Mouse (Mus musculus) myocyte (in vitro differentiated cells): ENCODE results near the gene Edar. TPM values are rescaled to one million over a fixed set of nuclear protein-coding genes. Genes with fewer than 3 reads are reported as not detected.

Source experiments
- H3K27me3 ChIP-seq: one replicate; pipeline ENCODE4 v1.6.1; 2011; ENCODE audit not compliant: control insufficient read depth, insufficient read depth, insufficient read length
- H3K36me3 ChIP-seq: one replicate; pipeline ENCODE4 v1.6.1; 2011; ENCODE audit not compliant: control insufficient read depth, insufficient read depth
- H3K4me2 ChIP-seq: one replicate; pipeline ENCODE4 v1.6.1; 2011; ENCODE audit warnings: low read depth, control low read depth
- H3K4me3 ChIP-seq: one replicate; pipeline ENCODE4 v1.5.1; 2011; ENCODE audit warnings: mild to moderate bottlenecking, control low read depth, moderate library complexity
- H3K79me2 ChIP-seq: one replicate; pipeline ENCODE4 v1.6.1; 2011; ENCODE audit not compliant: control insufficient read depth, insufficient read depth
- H3ac ChIP-seq: one replicate; pipeline ENCODE4 v1.6.1; 2011; ENCODE audit not compliant: control insufficient read depth, insufficient read length
- CEBPB ChIP-seq: IDR thresholded peaks from 2 replicates; pipeline ENCODE4 v1.6.1; 2011; ENCODE audit warnings: mild to moderate bottlenecking, moderate library complexity; ENCODE audit not compliant: poor library complexity, insufficient read depth, severe bottlenecking
- E2F4 ChIP-seq: IDR thresholded peaks from one replicate; pipeline ENCODE4 v1.6.1; 2011; ENCODE audit warnings: mild to moderate bottlenecking, control low read depth, moderate library complexity; ENCODE audit not compliant: insufficient read depth
- MAX ChIP-seq: IDR thresholded peaks from one replicate; pipeline ENCODE4 v1.6.1; 2011; ENCODE audit warnings: low read depth, mild to moderate bottlenecking, control low read depth
- MYOD1 ChIP-seq, 3 experiments: IDR thresholded peaks; one replicate each; pipeline ENCODE4 v1.6.1; 2011; ENCODE audit warnings: control low read depth in 2 of 3, low read depth in 2 of 3, mild to moderate bottlenecking in 2 of 3, moderate library complexity in 1 of 3; ENCODE audit not compliant: insufficient read length in 2 of 3, control insufficient read depth in 1 of 3
- MYOG ChIP-seq, 3 experiments: IDR thresholded peaks; one replicate each; pipeline ENCODE4 v1.6.1; 2011; ENCODE audit warnings: control low read depth in 2 of 3, low read depth in 2 of 3, mild to moderate bottlenecking in 2 of 3; ENCODE audit not compliant: insufficient read length in 2 of 3, control insufficient read depth in 1 of 3, insufficient read depth in 1 of 3
- POLR2A ChIP-seq: IDR thresholded peaks from one replicate; pipeline ENCODE4 v1.6.1; 2011; ENCODE audit warnings: low read depth, mild to moderate bottlenecking, control low read depth, moderate library complexity; ENCODE audit not compliant: insufficient read length
- POLR2AphosphoS2 ChIP-seq: IDR thresholded peaks from one replicate; pipeline ENCODE4 v1.6.1; 2011; ENCODE audit warnings: low read depth, control low read depth; ENCODE audit not compliant: insufficient read length
- REST ChIP-seq: IDR thresholded peaks from one replicate; pipeline ENCODE4 v1.6.1; 2011; ENCODE audit warnings: mild to moderate bottlenecking, control low read depth, moderate library complexity; ENCODE audit not compliant: insufficient read depth, insufficient read length
- SRF ChIP-seq: IDR thresholded peaks from one replicate; pipeline ENCODE4 v1.6.1; 2011; ENCODE audit warnings: low read depth; ENCODE audit not compliant: control insufficient read depth, insufficient read length
- TCF12 ChIP-seq: IDR thresholded peaks from one replicate; pipeline ENCODE4 v1.6.1; 2011; ENCODE audit warnings: mild to moderate bottlenecking, control low read depth; ENCODE audit not compliant: poor library complexity, insufficient read depth, severe bottlenecking
- TCF3 ChIP-seq: IDR thresholded peaks from one replicate; pipeline ENCODE4 v1.6.1; 2011; ENCODE audit warnings: low read depth, control low read depth; ENCODE audit not compliant: insufficient read length
- USF1 ChIP-seq: IDR thresholded peaks from one replicate; pipeline ENCODE4 v1.6.1; 2011; ENCODE audit warnings: low read depth, mild to moderate bottlenecking, control low read depth, moderate library complexity
- polyA plus RNA-seq: library from polyadenylated mRNA; unstranded; fragments of >200 nt; fragmentation: generic; extraction: Trizol; gene quantifications from one replicate; pipeline ENCODE4 v1.2.1, GENCODE M21; 2012; ENCODE audit warnings: missing spikeins

Gene Edar
- polyA plus RNA-seq, 1 experiment: not detected

GRCm38 (mm10) chr10:58657731-58658130 lies 17.7 kb downstream of the Edar start:
- TF ChIP-seq E2F4: no peak
- no peak for TF ChIP-seq TCF3
- no peak for TF ChIP-seq POLR2A
- TF ChIP-seq SRF: no peak
- TF ChIP-seq CEBPB: no peak
- TF ChIP-seq POLR2AphosphoS2: no peak
- Histone ChIP-seq H3ac (no peak overlapping the region), H3K4me3 (no peak overlapping the region), H3K27me3 (peaks cover 12% of the 10 kb centered on the region), H3K36me3 (no peaks in the 10 kb centered on the region), H3K4me2 (no peak overlapping the region), H3K79me2 (no peaks in the 10 kb centered on the region)

GRCm38 (mm10) chr10:58653679-58654078 lies 21.8 kb downstream of the Edar start:
- Histone ChIP-seq H3K4me2 (no peak overlapping the region), H3K36me3 (no peaks in the 10 kb centered on the region), H3K4me3 (no peak overlapping the region), H3ac (no peak overlapping the region), H3K79me2 (no peaks in the 10 kb centered on the region), H3K27me3 (peaks cover 9% of the 10 kb centered on the region)
- TF ChIP-seq TCF3 (no peak), REST (no peak), TCF12 (no peak)

DNA sequence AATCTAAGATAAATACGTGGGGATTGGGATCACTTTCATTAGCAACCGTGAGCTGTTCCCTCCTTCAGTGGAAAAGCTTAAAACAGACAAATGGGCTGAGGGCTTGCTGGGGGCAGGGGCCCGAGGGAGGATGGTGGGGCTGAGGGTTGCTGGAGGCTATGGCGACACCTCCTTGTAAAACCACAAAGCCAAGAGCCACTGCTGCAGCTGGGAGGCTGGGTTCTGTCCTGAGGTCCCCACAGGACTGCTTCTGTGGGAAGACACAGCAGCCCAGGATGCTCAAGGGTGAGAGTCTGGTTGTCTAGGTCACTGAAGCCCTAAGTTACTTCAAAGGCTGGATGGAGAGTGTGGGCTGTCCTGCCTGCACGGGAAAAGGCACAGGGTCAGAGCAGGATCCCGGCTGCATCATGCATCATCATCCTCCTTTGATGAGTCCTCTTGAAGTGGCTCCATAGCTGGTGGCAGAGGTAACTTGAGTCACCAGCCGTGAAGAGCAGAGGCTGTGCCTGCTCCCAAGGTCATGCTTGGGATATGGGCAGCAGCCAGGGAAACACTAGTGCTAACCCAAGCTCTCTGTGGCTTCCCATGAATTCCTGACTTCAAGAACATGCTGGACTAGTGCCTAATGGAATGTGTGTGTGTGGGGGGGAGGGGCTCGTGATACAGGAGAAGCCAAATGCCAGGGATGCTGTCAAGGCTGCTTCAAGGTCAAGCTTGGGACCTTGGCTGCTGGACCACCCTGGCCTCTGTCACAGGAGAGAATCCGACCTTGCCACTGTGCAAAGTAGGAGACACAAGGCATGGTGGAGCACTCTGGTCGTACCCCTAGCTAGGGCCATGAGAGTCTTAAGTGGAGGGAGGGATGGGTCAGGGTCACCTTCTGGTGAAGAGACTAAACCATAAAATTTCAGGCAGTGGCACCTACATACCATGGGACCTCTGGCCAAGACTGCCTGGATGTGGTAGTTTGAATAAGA lies 22.7 kb downstream of the Edar start:
- no peak overlapping the region for H3K4me2 ChIP-seq
- H3K27me3 ChIP-seq: peaks cover 6% of the 10 kb centered on the region
- H3K4me3 ChIP-seq: no peak overlapping the region
- no peaks in the 10 kb centered on the region for H3K79me2 ChIP-seq
- H3ac ChIP-seq: no peak overlapping the region
- TF ChIP-seq POLR2A (no peak), CEBPB (no peak), MYOD1 (IDR thresholded peaks at IDR 0.05; ENCODE audit: control insufficient read depth in 1 of 3, insufficient read length in 2 of 3, low read depth in 2 of 3) (no peak), SRF (no peak), TCF3 (no peak), USF1 (no peak)
- no peaks in the 10 kb centered on the region for H3K36me3 ChIP-seq

DNA sequence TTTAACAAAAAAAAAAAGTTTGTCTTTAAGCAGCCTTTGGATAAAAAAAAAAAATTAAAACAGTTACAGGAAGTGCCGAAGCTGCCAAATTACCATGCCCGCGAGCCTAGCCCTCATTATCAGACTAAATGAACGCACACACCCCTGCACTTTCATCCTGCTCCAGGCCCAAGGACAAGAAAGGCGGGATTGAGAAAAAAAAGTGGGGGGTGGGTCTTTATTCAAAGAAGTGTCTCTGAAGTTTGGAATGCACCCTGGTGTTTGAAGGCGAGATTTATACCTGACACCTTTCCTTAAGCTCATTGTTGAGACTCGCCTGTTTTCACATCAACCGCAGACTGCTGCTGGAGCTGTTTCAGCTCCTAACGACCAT lies 23.4 kb downstream of the Edar start:
- H3K4me2 ChIP-seq: no peak overlapping the region
- H3K79me2 ChIP-seq: no peaks in the 10 kb centered on the region
- no peak overlapping the region for H3K4me3 ChIP-seq
- TF ChIP-seq MYOD1 (IDR thresholded peaks at IDR 0.05; ENCODE audit: control insufficient read depth in 1 of 3, insufficient read length in 2 of 3, low read depth in 2 of 3) (no peak), E2F4 (no peak), MYOG (IDR thresholded peaks at IDR 0.05; ENCODE audit: control insufficient read depth in 1 of 3, insufficient read depth in 1 of 3, insufficient read length in 2 of 3, low read depth in 2 of 3) (no peak), USF1 (no peak), TCF3 (no peak), MAX (no peak), TCF12 (no peak), CEBPB (no peak), POLR2A (no peak), REST (no peak), POLR2AphosphoS2 (no peak), SRF (no peak)
- H3ac ChIP-seq: no peak overlapping the region
- H3K36me3 ChIP-seq: no peaks in the 10 kb centered on the region
- peaks cover 6% of the 10 kb centered on the region for H3K27me3 ChIP-seq

DNA sequence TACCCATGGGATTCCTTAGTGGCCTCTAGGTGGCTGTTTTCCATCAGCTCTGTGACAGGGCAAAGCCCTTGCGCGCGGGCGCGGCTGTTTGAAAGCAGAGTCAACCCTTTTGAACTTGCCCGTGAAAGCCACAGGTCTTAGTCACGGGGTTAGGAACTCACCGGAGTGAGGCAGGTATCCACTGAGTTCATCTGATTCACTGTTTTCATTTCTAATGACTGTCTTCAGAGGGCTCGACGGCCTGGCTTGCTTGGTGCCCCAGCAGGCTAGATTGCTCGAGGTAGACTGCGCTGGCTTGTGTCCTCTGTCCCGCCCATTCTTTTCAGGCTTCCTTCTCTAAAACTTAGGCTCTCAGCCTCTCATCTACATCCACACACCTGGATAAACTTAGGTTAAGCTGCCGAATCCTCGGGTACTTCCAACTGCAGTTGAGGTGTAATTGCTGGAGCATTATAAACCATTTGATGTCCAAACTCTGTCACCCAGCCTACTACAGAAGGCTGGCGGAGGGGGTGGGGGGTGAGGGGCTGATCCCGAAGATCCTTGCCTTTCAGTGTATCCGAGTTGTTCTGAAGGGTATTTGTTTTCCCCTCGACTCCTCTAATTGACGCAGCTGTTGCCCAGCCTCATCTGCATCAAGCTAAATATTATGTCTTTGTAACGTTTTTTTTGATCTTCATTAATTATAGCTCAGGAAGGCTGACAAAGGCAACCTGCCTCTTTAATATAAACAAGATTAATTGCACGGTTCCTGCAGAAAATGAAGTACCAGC lies 24.0 kb downstream of the Edar start:
- Histone ChIP-seq H3K4me3 (no peak overlapping the region), H3K79me2 (no peaks in the 10 kb centered on the region), H3ac (no peak overlapping the region), H3K4me2 (no peak overlapping the region), H3K27me3 (peaks cover 6% of the 10 kb centered on the region), H3K36me3 (no peaks in the 10 kb centered on the region)
- TF ChIP-seq E2F4 (no peak), TCF12 (no peak), CEBPB (no peak), SRF (no peak), POLR2AphosphoS2 (no peak), MYOG (IDR thresholded peaks at IDR 0.05; ENCODE audit: control insufficient read depth in 1 of 3, insufficient read depth in 1 of 3, insufficient read length in 2 of 3, low read depth in 2 of 3) (no peak), MYOD1 (IDR thresholded peaks at IDR 0.05; ENCODE audit: control insufficient read depth in 1 of 3, insufficient read length in 2 of 3, low read depth in 2 of 3) (no peak), MAX (no peak), USF1 (no peak)
